Mouse (Mus musculus) megakaryocyte, embryonic 14.5 days (primary cell): ENCODE measurements around the gene Rxfp4.

ENCODE experiments used
- FLI1 ChIP-seq: IDR thresholded peaks from 2 replicates; pipeline ENCODE4 v1.6.1; 2012; ENCODE audit warnings: low read length, inconsistent platforms, mixed read lengths
- GATA1 ChIP-seq: IDR thresholded peaks from 3 replicates; pipeline ENCODE4 v1.6.1; 2012; ENCODE audit warnings: mixed read lengths, low read length, inconsistent platforms, borderline replicate concordance

DNA sequence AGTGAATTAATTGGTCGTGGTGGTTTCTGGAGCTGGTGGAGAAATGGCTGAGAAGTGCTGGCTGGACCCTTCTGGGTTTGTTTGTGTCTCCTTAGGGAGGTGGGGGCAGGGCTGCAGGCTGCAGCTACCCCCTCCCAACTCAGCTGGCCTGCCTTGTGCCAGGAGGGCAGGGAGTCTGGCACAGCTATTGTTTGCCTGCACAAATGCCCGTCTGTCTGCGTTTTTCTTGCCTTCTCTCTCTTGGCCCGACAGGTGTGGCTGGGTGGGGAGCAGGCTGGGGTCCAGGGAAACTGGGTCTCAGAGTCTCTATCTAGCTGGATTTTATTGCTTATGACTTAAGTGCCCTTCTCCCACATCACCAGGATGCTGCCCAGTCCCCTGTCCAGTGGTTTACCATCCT lies 28.6 kb downstream of the Rxfp4 start:
- TF ChIP-seq GATA1 = no peak
- TF ChIP-seq FLI1 = no peak
